Mouse (Mus musculus) monocyte, adult 2 months (primary cell): ENCODE data around the gene Ripor3.

Experiments used
- DNase-seq, 2 experiments: peaks; one replicate each; pipeline ENCODE4 v3.0.0; 2022; ENCODE audit warnings: low spot score in 2 of 2, low read depth in 1 of 2

The Ripor3 gene

GRCm38 (mm10) chr2:167958082-167958788, 52.2 kb downstream of the Ripor3 start:
- no peak for DNase-seq

DNA sequence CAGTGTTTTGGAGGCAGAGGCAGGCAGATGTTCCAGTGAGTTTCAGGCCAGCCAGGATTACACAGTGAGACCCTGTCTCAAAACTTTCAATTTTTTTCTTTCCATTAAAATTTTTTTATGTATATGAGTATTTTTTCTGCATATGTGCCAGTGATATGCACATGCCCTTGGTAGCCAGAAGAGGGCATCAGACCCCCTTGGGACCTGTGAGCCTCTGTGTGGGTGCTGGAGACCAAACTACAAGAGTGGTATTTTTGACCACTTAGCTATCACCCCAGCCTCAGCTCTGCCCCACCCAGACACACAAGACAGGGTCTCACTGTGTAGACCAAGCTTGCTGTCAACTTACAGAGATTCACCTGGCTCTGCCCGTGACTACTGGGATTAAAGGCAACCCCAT, 52.9 kb downstream of the Ripor3 start:
- no peak for DNase-seq

DNA sequence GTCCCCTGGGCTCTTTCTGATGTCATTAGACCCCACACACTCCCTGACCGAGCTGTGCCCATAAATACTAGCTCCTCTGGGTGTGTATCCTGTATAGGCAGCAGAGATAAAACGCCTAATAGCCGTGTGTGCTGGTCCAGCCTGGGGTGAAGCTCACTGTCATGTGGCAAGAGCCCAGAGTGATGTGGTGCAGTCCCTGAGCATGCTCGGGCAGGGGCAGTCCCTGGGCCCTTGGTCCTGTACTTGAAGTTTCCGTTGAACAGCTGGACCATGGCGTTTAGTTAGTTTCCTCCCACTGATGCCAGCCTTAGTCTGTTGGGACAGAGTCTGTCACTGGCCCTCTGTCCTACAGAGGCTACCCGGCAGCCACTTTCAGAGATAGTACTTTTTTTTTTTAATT, 55.5 kb downstream of the Ripor3 start:
- no peak for DNase-seq

DNA sequence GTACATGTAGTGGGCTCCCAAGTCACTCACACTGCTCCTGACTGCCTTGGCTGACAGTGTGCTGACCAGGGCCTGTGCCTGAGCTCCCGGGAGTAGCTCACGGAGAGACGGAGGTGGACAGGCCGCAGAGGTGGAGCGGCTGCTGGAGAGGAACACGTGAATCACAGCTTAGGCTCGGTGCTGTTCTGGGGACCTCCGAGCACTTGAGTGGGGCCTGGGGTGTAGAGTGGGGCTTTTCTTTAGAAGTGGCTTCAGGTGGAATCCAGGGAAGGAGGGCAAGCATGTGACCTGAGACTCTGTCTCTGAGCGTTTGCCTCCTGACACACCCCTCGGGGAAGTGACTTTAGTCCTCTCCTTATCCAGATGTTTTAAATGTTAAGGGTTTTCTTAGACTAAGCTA, 56.6 kb downstream of the Ripor3 start:
- no peak for DNase-seq

DNA sequence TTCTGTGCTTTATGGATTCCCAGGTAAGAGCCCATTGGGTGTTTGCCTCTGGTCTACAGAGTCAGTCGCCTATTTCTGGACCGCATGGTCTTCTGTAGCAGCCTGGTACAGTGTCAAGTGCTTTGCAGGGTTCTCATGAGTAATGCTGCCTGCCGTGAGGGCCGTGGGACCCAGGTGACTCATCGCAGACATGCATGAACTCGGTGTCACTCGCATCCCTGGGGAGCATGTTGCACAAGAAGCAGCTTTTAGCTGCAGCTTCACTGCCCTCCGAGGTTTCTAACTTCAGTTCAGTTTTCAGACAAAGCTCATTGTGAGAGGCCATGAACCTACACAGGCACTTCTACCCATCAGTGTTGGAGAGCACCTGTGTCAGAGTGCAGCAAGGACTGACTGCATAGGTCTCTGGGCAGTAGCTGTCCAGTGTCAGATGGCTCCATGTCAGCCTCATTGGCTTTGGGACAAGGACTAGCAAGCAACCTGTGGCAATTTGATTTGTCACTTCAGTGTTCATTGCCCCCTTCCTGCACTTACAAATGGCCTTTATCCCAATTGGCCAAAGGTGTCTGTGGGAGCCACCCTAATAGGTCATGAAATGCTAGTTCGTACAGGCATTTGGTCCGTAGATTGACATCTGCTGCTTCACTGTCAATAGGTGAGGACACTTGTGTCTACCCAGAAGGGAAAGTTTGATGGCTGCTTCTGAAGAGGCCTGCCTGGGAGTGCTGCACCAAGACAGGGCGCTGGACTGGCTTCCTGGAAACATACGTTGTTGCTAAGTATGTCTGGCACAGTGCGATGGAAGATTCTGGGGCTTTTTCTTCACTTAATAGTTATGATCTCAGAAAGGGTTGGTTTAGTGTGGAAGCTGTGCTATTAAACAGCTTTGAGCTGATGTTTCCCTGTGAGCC, 58.9 kb downstream of the Ripor3 start:
- DNase-seq: no peak

- no peak for DNase-seq
Measured at GRCm38 (mm10) chr2:167950681-167951080, 59.7 kb downstream of the Ripor3 start.

GRCm38 (mm10) chr2:167949808-167950207, 60.6 kb downstream of the Ripor3 start:
- no peak for DNase-seq

DNA sequence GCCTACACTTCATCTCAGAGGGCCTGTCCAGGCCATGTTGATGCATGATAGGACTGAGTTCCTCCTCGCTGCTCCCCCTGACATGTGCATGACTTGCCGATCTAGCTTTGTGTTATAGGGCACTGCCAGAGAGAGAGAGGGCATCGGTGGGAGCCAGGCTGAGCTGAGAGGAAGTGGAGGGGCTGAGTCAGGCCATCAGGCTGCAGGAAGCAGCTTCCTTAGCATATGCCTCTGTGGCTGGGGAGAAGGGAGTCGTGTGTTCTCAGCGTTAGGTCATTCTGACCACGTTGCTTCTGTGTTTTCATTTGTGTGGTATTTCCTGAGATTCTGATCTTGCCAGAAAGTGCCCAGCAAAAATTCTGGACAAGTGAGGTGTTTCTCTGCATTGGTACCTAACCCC, 61.2 kb downstream of the Ripor3 start:
- peak; percentile 60 to 66 for DNase-seq

- DNase-seq: no peak
Measured at GRCm38 (mm10) chr2:167948557-167948956, 61.9 kb downstream of the Ripor3 start.

GRCm38 (mm10) chr2:167948047-167948446, 62.4 kb downstream of the Ripor3 start:
- DNase-seq: no peak

GRCm38 (mm10) chr2:167947251-167947650, 63.2 kb downstream of the Ripor3 start:
- DNase-seq: no peak

DNA sequence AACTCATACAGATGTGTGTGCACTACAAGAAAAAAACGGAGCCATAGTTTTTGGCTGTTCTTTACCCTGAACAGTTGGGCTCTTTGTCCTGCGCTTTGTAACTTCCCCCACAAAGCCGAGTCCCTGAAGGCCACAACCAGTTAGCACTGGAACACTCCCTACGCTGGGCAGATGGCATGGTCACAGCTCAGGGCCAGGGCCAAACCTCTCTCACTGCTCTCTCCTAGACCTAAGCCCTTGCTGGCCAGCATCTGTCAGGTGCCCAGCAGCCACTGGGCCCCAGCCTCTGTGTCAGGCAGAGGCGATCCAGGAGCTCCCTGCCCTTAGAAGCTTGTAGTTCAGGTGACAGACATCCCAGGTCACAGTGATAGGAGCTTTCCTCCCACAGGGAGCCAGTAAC, 65.0 kb downstream of the Ripor3 start:
- no peak for DNase-seq

DNA sequence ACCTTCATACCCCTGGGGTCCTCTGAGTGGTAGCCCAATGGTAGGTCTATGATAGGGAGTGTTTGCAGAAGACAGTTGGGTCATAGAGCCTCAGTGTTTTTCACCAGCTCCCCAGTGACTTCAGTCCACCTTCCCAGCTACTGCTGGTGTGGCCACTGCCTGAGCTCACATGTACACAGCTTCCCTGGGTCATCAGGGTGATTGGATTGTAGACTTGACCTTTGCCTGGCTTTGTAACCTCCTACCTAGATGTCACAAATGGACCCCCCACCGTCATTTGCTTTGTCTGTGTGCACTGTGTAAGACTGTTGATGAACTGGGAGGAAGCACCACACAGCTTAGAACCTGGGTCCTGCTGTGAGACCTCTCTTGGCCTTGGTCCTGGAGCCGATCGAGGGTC, 66.2 kb downstream of the Ripor3 start:
- DNase-seq: no peak

DNA sequence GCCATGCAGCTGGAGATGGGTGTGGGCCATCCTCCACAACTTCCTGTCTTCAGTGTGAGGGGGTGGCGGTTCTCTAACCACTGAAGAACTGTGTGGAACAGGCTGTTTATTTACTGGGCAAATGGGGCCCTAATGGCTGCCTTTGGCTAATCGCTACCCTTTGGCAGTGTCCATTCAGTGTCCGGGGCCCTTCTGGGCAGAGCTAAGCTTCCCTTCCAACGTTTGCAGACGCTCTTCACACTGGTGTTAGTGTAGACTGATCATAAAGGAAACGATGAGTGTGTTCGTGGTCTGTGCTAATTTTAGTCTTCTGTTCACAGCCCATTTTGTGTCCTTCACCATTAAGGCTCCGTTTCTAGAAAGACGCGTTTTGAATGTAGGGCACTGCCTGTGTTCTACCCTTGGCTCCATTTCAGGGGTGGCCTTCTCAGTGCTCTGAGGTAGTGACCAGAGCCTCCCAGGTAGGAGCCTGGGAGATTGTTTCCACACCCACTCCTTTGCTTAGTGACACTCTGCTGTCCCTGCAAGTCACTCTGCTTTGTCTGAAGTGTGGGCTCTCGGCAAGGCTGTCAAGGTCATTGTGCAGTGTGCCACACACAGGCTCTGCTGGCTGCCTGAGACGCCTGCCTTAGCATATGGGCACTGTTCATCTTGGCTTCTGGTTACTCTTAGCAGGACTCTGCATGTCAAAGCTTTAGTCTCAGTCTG, 67.3 kb downstream of the Ripor3 start:
- no peak for DNase-seq

DNA sequence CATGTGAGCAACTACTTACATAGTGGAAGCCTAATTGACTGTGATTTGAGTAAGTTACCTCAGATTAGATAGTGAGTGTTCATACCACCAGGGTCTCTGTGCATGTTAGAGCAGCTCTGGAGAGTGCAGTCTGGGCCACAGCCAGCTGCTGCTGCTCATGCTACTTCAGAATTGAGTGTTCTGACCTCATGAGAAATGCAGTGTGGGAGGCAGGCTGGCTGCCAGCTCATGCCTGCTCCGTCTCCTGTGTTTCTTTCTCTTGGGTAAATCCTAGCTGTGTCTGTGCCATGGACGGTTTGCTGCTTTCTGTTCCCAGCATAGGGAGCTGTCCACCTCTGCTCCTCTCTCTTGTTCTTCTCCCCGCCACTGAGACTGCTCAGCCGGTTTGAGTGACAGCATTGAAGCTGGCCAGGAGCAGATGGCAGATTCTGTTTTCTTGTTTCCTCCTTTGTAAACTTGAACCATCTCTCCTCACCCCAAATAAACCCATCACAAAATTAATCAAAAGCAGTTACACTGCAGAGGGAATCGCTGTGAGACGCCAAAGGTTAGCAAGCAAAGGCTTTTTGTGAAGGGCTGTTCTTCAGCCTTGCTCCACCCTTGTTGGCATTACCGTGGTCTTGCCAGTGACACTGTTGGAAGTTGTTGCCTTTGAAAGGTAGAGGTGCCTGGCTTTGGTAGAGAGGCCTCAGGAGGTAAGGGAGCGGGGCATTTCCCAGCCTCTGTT, 68.1 kb downstream of the Ripor3 start:
- no peak for DNase-seq

GRCm38 (mm10) chr2:167941745-167942176, 68.7 kb downstream of the Ripor3 start:
- no peak for DNase-seq

DNA sequence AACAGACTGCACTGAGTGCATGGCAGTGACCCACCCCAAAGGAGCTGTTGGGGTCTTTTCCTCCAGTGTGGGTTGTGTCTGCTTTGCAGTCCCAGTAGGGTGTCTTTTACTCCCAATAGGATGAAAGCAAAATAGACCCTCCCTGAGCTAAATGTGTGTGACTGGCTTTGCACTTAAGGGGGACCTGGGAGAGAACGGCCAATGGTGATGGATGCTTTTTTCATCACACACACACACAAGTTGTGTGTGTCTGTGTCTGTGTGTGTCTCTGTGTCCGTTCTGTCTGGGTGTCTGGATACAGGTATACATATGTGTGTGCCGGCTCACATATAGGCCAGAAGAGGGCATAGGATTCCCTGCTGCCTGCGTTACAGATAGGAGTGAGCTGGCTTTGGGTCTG, 69.1 kb downstream of the Ripor3 start:
- DNase-seq: no peak

DNA sequence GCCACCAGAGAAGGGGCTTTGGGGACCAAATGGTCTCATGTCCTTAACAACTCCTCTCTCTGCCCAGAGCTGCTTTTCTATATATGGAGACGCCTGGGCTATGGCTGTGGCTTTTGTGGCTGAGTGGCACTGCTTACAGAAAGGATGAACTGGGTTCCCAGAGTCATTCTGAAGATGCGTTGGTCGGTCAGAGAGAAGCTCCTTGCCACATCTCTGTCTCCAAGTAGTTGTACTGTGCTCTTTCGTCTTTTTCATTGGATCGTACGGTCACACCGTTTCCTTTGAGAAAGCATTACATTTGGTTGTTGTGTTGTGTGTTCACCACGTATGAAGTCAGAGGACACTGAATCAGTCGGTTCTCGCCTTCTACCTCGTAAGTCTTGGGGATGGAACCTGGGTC, 69.8 kb downstream of the Ripor3 start:
- no peak for DNase-seq

DNA sequence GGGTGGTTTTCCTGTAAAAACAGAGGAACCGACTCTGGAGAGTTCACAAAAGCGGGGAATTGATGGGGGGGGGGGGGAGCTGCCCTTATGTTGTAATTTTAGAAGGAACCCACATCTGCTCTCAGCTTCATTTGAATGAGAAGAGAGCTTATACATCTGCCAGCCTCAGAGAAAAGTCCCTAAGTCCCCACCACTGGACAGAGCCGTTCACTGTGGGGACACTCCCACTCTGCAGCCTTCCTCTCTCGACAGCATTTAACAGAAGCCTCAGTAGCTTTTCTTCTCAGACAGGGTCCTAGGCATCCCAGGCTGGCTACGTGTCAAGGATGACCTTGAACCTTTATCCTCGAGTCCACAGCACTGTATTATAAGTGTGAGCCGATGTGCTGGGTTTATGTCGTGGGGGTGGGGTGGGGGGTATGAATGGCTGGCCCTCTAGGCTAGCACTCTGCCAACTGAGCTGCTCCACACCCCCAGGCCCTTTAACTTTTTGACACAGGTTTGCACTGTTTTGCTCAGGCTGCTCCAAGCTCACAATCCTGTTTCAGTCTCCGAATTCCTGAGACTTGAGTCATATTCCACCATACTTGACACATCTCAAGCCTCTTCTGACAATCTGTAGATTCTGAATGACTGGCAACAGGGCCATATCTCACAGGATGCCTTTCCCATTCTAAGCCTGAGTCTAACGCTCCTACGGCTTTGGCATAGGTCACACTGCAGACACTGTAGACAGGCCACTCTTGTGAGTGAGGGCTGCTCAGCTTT, 70.6 kb downstream of the Ripor3 start:
- no peak for DNase-seq

GRCm38 (mm10) chr2:167939204-167939603, 71.2 kb downstream of the Ripor3 start:
- no peak for DNase-seq
